Mouse (Mus musculus) lung, adult 2 months (tissue): ENCODE measurements around the gene Tbxas1.

Experiments
- CTCF ChIP-seq: fragments of 200-500 bp; IDR thresholded peaks from 2 replicates; pipeline ENCODE4 v1.5.1; 2011; ENCODE audit warnings: mild to moderate bottlenecking, low read length, control low read depth; ENCODE audit not compliant: insufficient read depth
- POLR2A ChIP-seq: fragments of 200-500 bp; IDR thresholded peaks from 2 replicates; pipeline ENCODE4 v1.6.1; 2011; ENCODE audit warnings: low read depth, mild to moderate bottlenecking, control low read depth, low read length, borderline replicate concordance; ENCODE audit errors: extremely low read depth

DNA sequence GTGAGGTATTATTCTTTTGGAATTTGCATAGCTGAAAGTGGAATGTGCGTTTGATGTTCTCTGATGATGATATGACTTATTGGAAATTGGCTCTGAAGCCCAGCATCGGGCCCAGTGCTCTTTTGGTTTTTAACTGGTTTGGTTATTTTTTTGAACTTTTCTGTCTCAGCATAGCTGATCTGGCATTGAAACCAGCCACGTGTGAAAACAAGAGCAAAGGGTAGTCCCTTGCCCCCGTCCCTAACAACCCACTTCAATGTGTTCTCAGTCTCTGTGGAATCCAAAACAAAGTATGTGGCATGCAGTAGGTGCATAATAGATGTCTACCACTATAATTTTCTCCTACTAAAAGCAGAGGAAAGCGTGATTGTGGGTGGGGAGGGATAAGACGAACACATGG, 44.9 kb downstream of the Tbxas1 start:
- TF ChIP-seq POLR2A (no peak), CTCF (no peak)
